Mouse (Mus musculus): ENCODE data around the gene Slc46a2.

Gene Slc46a2

DNA sequence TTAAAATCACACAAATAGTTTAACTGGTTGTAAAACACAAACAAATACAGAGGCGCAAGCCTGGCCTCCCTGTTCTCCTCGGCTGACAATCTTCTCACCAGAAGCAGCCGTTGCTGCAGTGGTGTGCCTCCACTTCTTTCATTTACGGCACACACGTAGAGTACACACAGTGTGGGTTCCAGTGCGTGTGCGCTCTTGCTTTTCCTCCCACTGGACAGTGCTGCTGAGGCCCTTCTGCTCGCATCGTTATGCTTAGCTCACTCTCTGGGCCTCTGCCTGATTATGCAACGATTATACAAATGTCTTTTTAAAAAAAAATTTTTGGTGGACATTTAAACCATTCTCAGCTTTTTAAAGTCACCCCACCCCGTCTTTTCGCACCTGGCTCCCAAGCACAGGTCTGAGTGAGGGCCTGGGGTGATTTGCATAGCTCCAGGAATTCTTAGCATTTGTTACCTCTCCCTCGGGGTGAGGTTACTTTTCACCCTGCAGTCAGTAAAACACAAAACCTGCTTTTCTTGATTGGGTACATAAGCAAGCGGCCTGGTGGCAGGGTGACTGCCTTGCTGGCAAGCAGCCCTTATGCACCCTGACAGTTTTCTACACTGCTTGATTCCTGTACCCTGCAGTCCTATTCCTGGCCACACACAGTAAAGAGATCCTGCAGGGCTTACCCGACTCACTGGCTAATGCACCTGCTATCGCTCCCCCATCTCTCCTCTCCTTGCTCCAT lies 55.0 kb downstream of the Slc46a2 start:
- no peak for DNase-seq (ENCODE audit: low read depth, low spot score)
